Mouse (Mus musculus): ENCODE measurements around the gene Olfr251. TPM values are rescaled to one million over a fixed set of nuclear protein-coding genes. Genes with fewer than 3 reads are reported as not detected.

Gene Olfr251
- total RNA-seq (2023) = not detected in 2 replicates

GRCm38 (mm10) chr9:38376786-38377185 lies at the start of gene Olfr251:
Gene Olfr251, plus strand, starts transcription at chr9:38377086.

DNA sequence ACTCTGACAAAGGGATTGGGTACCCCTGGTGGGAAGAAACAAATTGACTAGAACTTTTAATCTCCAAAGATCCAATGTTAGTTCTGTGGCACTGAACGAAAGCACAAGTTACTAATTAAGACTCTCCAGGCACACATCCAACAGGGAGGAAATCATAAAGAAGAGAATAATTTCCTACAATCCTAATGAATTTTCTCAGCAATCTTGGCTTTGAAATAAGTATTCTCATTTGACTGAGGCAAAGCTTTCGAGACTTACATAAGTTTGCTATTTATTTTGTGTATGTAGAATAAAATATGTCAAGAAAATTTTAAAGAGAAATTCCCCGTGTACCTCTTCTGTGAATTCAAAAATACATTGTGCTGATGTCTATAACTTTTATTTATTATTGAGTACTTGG lies 48.1 kb upstream of the Olfr251 start, which contains the start of gene Olfr25:
Gene Olfr25 (plus strand): TSS at position 301 of the 400 bp plus-strand sequence.

DNA sequence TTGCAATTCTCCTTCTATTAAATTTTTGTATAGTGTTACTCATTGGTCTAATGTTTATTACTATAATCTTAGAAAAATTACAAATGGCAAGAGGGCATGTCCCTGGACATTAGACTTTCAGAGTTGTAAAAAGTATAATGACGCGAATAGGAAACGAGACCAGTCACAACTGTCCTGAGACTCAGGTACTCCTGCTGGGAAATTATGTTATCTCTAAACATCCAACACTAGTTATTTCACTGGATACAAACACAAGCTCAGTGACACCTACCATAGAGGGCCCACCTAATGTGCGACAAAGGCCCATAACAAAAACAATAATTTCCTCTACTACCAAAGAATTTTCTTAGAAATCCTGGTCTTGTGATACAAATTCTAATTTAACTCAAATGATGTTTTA lies 28.8 kb upstream of the Olfr251 start, which contains the start of gene Olfr898:
Gene Olfr898 (plus strand): TSS at position 301 of the 400 bp plus-strand sequence.

DNA sequence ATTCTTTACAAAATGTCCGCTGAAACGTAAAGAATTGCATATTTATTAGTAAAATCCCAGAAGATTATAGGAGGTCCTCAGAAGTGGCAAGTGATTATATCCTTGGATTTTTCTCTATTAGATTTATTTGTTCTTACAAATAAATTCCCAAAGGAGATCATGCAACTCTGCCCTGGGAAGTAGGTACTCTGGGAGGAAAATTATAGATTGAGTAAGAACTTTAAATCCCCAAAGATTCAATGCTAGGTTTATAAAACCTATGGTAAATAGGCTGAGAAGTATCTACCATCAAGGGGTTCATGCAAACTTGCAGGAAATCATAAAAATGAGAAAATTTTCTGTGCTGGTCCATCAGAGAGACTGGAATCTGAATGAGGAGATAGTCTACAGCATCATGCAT lies 10.3 kb upstream of the Olfr251 start, which contains the start of gene Olfr250:
Gene Olfr250 (plus strand): TSS at position 301 of the 400 bp plus-strand sequence.

GRCm38 (mm10) chr9:38401398-38401797 lies 24.5 kb downstream of the Olfr251 start, which contains the start of gene Olfr147:
Gene Olfr147, plus strand, starts transcription at chr9:38401698.

GRCm38 (mm10) chr9:38429155-38429554 lies 52.3 kb downstream of the Olfr251 start, which contains the start of gene Olfr901:
Gene Olfr901, plus strand, starts transcription at chr9:38429455.

Other genes with a start within 250 kb of the Olfr251 start
- not detected in 2 replicates for gene Olfr890, start 234.6 kb upstream of the Olfr251 start, total RNA-seq (2023)
- not detected in 2 replicates for gene Olfr891, start 196.3 kb upstream of the Olfr251 start, total RNA-seq (2023)
- not detected in 2 replicates for gene Olfr893, start 168.7 kb upstream of the Olfr251 start, total RNA-seq (2023)
- gene Olfr894, start 159.0 kb upstream of the Olfr251 start, total RNA-seq (2023) = not detected in 2 replicates
- gene Olfr143, start 124.3 kb upstream of the Olfr251 start, total RNA-seq (2023) = not detected in 2 replicates
- gene Olfr895, start 109.2 kb upstream of the Olfr251 start, total RNA-seq (2023) = not detected in 2 replicates
- not detected in 2 replicates for gene Olfr896-ps1, start 86.0 kb upstream of the Olfr251 start, total RNA-seq (2023)
- gene Olfr25, start 48.0 kb upstream of the Olfr251 start, total RNA-seq (2023) = not detected in 2 replicates
- gene Olfr898, start 28.7 kb upstream of the Olfr251 start, total RNA-seq (2023) = not detected in 2 replicates
- not detected in 2 replicates for gene Olfr250, start 10.2 kb upstream of the Olfr251 start, total RNA-seq (2023)
- not detected in 2 replicates for gene Olfr147, start 24.6 kb downstream of the Olfr251 start, total RNA-seq (2023)
- not detected in 2 replicates for gene Olfr901, start 52.4 kb downstream of the Olfr251 start, total RNA-seq (2023)
- gene Olfr902, start 70.6 kb downstream of the Olfr251 start, total RNA-seq (2023) = not detected in 2 replicates
- gene Olfr904, start 86.1 kb downstream of the Olfr251 start, total RNA-seq (2023) = not detected in 2 replicates
- gene Olfr905, start 94.0 kb downstream of the Olfr251 start, total RNA-seq (2023) = 0.14 TPM in 1 of 2 replicates, not detected in the other
- gene Olfr906, start 110.0 kb downstream of the Olfr251 start, total RNA-seq (2023) = not detected in 2 replicates
- not detected in 2 replicates for gene Olfr907, start 118.7 kb downstream of the Olfr251 start, total RNA-seq (2023)
- gene Olfr911-ps1, start 144.5 kb downstream of the Olfr251 start, total RNA-seq (2023) = not detected in 2 replicates
- gene Olfr910, start 160.8 kb downstream of the Olfr251 start, total RNA-seq (2023) = not detected in 2 replicates
- gene Olfr912, start 203.1 kb downstream of the Olfr251 start, total RNA-seq (2023) = not detected in 2 replicates
- not detected in 2 replicates for gene Olfr913, start 215.7 kb downstream of the Olfr251 start, total RNA-seq (2023)
- not detected in 2 replicates for gene Olfr914, start 228.0 kb downstream of the Olfr251 start, total RNA-seq (2023)